Mouse (Mus musculus) thymus, adult 2 months (tissue): ENCODE data around the gene Gnas.

Experiments used
- CTCF ChIP-seq: fragments of 200-500 bp; IDR thresholded peaks from 2 replicates; pipeline ENCODE4 v1.5.1; 2012; ENCODE audit warnings: mild to moderate bottlenecking, control low read depth, low read length, moderate library complexity, borderline replicate concordance; ENCODE audit not compliant: control insufficient read depth, poor library complexity, insufficient read depth; ENCODE audit errors: extremely low read depth
- POLR2A ChIP-seq: fragments of 200-500 bp; IDR thresholded peaks from 2 replicates; pipeline ENCODE4 v1.6.1; 2012; ENCODE audit warnings: mild to moderate bottlenecking, low read length, control low read depth, moderate library complexity; ENCODE audit not compliant: control insufficient read depth, poor library complexity, insufficient read depth; ENCODE audit errors: extremely low read depth

DNA sequence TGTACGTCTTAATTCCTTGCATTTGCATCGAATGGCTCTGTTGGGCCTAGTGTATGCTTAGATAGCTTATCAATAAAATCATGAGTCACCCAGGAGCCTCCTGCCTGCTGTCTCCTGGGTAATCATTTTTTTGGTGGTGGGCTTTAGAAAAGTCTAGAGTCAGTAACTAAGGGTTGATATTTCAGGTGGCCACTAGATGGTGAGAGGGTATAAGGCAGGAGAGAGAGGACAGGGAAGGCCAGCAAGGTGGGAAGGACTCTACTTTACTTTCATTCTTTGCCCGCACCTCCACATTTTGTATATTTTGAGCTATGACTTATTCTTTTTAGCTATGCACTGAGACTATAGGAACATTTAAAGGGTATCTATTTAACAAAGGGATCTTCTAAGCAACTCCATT is 23.8 kb downstream of the Gnas start:
- no peak for TF ChIP-seq POLR2A
- TF ChIP-seq CTCF, result no peak
